19 mouse cellular contexts compared by ENCODE assay signal in the genomic region with DNA sequence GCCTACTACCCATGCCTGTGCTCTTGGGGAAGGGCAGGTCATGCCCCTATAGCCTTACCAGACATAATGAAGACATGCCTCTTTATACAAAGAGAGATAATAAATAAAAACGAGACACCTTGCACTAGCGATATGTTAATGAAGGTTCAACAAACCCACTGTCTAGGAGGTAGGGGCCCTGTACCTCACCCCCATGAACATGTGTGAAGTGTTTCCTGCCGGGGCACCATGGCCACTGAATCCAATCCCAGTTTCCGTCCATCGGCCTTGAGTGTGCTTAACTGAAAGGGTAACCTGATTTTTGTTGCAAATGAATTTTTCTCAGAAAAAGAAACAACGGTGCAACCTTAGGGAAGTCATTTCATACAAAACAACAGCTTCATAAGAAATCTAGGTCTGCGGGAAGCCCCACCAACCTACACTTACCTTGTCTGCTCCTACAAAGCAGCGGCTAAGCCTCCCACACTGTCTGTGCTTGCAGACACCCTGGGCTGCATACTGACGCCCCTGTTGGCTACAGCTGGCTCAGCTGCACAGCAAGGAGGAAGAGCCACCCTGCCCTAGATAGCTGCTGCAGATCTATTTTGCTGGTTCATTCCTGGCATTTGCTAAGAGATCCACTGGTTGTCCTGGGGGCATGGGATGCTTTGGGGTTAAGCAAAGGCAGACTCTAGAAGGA.
A peak's percentile ranks its signal among the peaks of the same experiment; 100 is the strongest.
DNase-seq lines count a peak whose midpoint lies in the region; ATAC-seq and TF ChIP-seq lines count a peak whose summit lies in the region.
"Had no signal": no experiment of that assay in that cellular context is flagged by ENCODE, and none has a peak within 500 bp of the region (broad histone marks: within the 10 kb centered on the region; RNA-seq: fewer than 3 reads in every experiment).

No protein-coding gene starts in this region.

- H3K4me1 ChIP-seq in liver, embryonic 14.5 days (replicated peaks; ENCODE audit: control insufficient read depth in 2 of 2, insufficient read depth in 2 of 2, low read length in 1 of 2), result no peaks in the 10 kb centered on the region
- H3K4me1 ChIP-seq in liver, postnatal 0 days (ENCODE audit: insufficient read depth), result no peaks in the 10 kb centered on the region
- no peaks in the 10 kb centered on the region for H3K4me1 ChIP-seq in midbrain, embryonic 15.5 days
- peaks cover 6% of the 10 kb centered on the region; the same call in 1 of the 2 replicates for H3K4me1 ChIP-seq in forebrain, embryonic 10.5 days
- H3K4me1 ChIP-seq: hindbrain, embryonic 12.5 days; intestine, embryonic 15.5 days; limb, embryonic 13.5 days; liver, embryonic 15.5 days; midbrain, embryonic 12.5 days had no signal

- WGBS in liver, embryonic 14.5 days (ENCODE audit: insufficient replicate concordance), result 63% methylated on average over 9 of the region's 9 CpGs
- 77% methylated on average over 9 of the region's 9 CpGs for WGBS in liver, postnatal 0 days (ENCODE audit: insufficient replicate concordance)
- WGBS in midbrain, embryonic 15.5 days, result 83% methylated on average over 9 of the region's 9 CpGs
- 86% methylated on average over 9 of the region's 9 CpGs for WGBS in forebrain, embryonic 10.5 days

- no peaks in the 10 kb centered on the region for H3K9me3 ChIP-seq in liver, embryonic 14.5 days (ENCODE audit: control insufficient read depth, low read length)
- no peaks in the 10 kb centered on the region for H3K9me3 ChIP-seq in liver, postnatal 0 days (ENCODE audit: low read length)
- H3K9me3 ChIP-seq in midbrain, embryonic 15.5 days, result no peaks in the 10 kb centered on the region
- H3K9me3 ChIP-seq in forebrain, embryonic 10.5 days, result no peaks in the 10 kb centered on the region
- H3K9me3 ChIP-seq: hindbrain, embryonic 12.5 days; intestine, embryonic 15.5 days; kidney, embryonic 15.5 days; limb, embryonic 13.5 days; liver, embryonic 15.5 days; midbrain, embryonic 12.5 days had no signal

- no peaks in the 10 kb centered on the region for H3K27me3 ChIP-seq in liver, embryonic 14.5 days (ENCODE audit: control insufficient read depth, insufficient read depth, low read length)
- H3K27me3 ChIP-seq in liver, postnatal 0 days (ENCODE audit: insufficient read depth, low read length), result no peaks in the 10 kb centered on the region
- H3K27me3 ChIP-seq in midbrain, embryonic 15.5 days (replicated peaks), result no peaks in the 10 kb centered on the region
- no peaks in the 10 kb centered on the region for H3K27me3 ChIP-seq in forebrain, embryonic 10.5 days (ENCODE audit: poor library complexity, severe bottlenecking)
- H3K27me3 ChIP-seq: hindbrain, embryonic 12.5 days; intestine, embryonic 15.5 days; kidney, embryonic 15.5 days; limb, embryonic 13.5 days; midbrain, embryonic 12.5 days had no signal

- H3K9ac ChIP-seq in liver, embryonic 14.5 days (replicated peaks), result no peak overlapping the region
- H3K9ac ChIP-seq in liver, postnatal 0 days (replicated peaks), result no peak overlapping the region
- no peak overlapping the region for H3K9ac ChIP-seq in midbrain, embryonic 15.5 days
- H3K9ac ChIP-seq: hindbrain, embryonic 12.5 days; intestine, embryonic 15.5 days; kidney, embryonic 15.5 days; limb, embryonic 13.5 days; liver, embryonic 15.5 days; midbrain, embryonic 12.5 days had no signal

- no peak for DNase-seq in liver, embryonic 14.5 days (ENCODE audit: low read depth in 3 of 3, low spot score in 3 of 3)
- no peak for DNase-seq in liver, postnatal 0 days
- DNase-seq in T-cell, adult 2 months (ENCODE audit: low spot score), result peak; percentile 30
- peak; percentile 40 for DNase-seq in naive thymus-derived CD4-positive, alpha-beta T cell, adult 2 months (ENCODE audit: low read depth)
- DNase-seq in thymus, postnatal 4 days, result peak; percentile 81
- DNase-seq in forebrain, embryonic 10.5 days (ENCODE audit: extremely low spot score, low spot score), result no peak
- DNase-seq: adrenal gland, adult 8-10 months; cerebellum, adult 2 months; gastrocnemius, postnatal 36 days; heart, postnatal 10 days; lung, postnatal 10 days; retina, postnatal 1 day had no signal

- TF ChIP-seq CTCF in liver, embryonic 14.5 days (IDR thresholded peaks at IDR 0.05; ENCODE audit: low read depth), result 0 out of 2 replicates have a peak, but pooled peaks have one; percentile 5
- no peak for TF ChIP-seq CTCF in liver, postnatal 0 days (IDR thresholded peaks at IDR 0.05; ENCODE audit: low read depth)

- no peak overlapping the region for H3K4me3 ChIP-seq in liver, embryonic 14.5 days (ENCODE audit: insufficient read depth in 1 of 2, low read depth in 2 of 2, low read length in 2 of 2)
- H3K4me3 ChIP-seq in liver, postnatal 0 days (ENCODE audit: low read depth, low read length), result no peak overlapping the region
- H3K4me3 ChIP-seq in midbrain, embryonic 15.5 days, result no peak overlapping the region
- H3K4me3 ChIP-seq in forebrain, embryonic 10.5 days, result no peak overlapping the region
- H3K4me3 ChIP-seq: hindbrain, embryonic 12.5 days; intestine, embryonic 15.5 days; kidney, embryonic 15.5 days; limb, embryonic 13.5 days; liver, embryonic 15.5 days; midbrain, embryonic 12.5 days had no signal

- H3K27ac ChIP-seq in liver, embryonic 14.5 days, result no peak overlapping the region
- H3K27ac ChIP-seq in liver, postnatal 0 days (ENCODE audit: low read depth), result no peak overlapping the region
- no peak overlapping the region for H3K27ac ChIP-seq in midbrain, embryonic 15.5 days
- H3K27ac ChIP-seq in forebrain, embryonic 10.5 days, result no peak overlapping the region
- H3K27ac ChIP-seq: hindbrain, embryonic 12.5 days; intestine, embryonic 15.5 days; kidney, embryonic 15.5 days; limb, embryonic 13.5 days; liver, embryonic 15.5 days; midbrain, embryonic 12.5 days had no signal

- TF ChIP-seq EP300 in liver, embryonic 14.5 days (IDR thresholded peaks at IDR 0.05; ENCODE audit: low read depth), result no peak
- no peak for TF ChIP-seq EP300 in liver, postnatal 0 days (IDR thresholded peaks at IDR 0.05; ENCODE audit: low read depth)

- no peaks in the 10 kb centered on the region for H3K36me3 ChIP-seq in liver, embryonic 14.5 days (replicated peaks; ENCODE audit: control insufficient read depth, insufficient read depth, low read depth)
- no peaks in the 10 kb centered on the region for H3K36me3 ChIP-seq in liver, postnatal 0 days (replicated peaks; ENCODE audit: insufficient read depth, low read length)
- H3K36me3 ChIP-seq in midbrain, embryonic 15.5 days (replicated peaks), result no peaks in the 10 kb centered on the region
- no peaks in the 10 kb centered on the region for H3K36me3 ChIP-seq in forebrain, embryonic 10.5 days (replicated peaks)
- H3K36me3 ChIP-seq: hindbrain, embryonic 12.5 days; intestine, embryonic 15.5 days; kidney, embryonic 15.5 days; limb, embryonic 13.5 days; liver, embryonic 15.5 days; midbrain, embryonic 12.5 days had no signal

- no peak for ATAC-seq in liver, embryonic 14.5 days (ENCODE audit: insufficient read depth)
- no peak for ATAC-seq in liver, postnatal 0 days
- no peak for ATAC-seq in midbrain, embryonic 15.5 days (replicated peaks)
- ATAC-seq: intestine, embryonic 15.5 days had no signal

- no peak overlapping the region for H3K4me2 ChIP-seq in liver, embryonic 14.5 days (ENCODE audit: low read depth)
- no peak overlapping the region for H3K4me2 ChIP-seq in liver, postnatal 0 days (ENCODE audit: low read depth, low read length)
- no peak overlapping the region for H3K4me2 ChIP-seq in midbrain, embryonic 15.5 days
- H3K4me2 ChIP-seq: hindbrain, embryonic 12.5 days; intestine, embryonic 15.5 days; kidney, embryonic 15.5 days; limb, embryonic 13.5 days; liver, embryonic 15.5 days; midbrain, embryonic 12.5 days had no signal

Comparison
In these comparisons a context has a peak if more than half of its experiments do, and no peak if none do; other contexts are left out.
1. DNase-seq: peak in T-cell, adult 2 months (single experiment), naive thymus-derived CD4-positive, alpha-beta T cell, adult 2 months (single experiment) and thymus, postnatal 4 days (single experiment); none in liver, embryonic 14.5 days (0 of 3), liver, postnatal 0 days (single experiment) and forebrain, embryonic 10.5 days (single experiment).